Mouse (Mus musculus) large intestine, adult 2 months (tissue): Measurements from ENCODE around the gene Gm20388. TPM values are rescaled to one million over a fixed set of nuclear protein-coding genes. Genes with fewer than 3 reads are reported as not detected.

Experiments
- DNase-seq: peaks from one replicate; pipeline ENCODE4 v3.0.0-alpha.2; 2012; ENCODE audit warnings: low read depth, low spot score
- WGBS: fragments of 180-500 bp; shearing (Covaris S2); methylation state at CpG from one replicate; pipeline ENCODE4 v1.1.7; 2018; 5-methylcytosine and 5-hydroxymethylcytosine counted together
- polyA plus RNA-seq: library from polyadenylated mRNA; depleted of rRNA; stranded (reverse); fragments of >200 nt; gene quantifications from 2 replicates; pipeline ENCODE4 v1.2.3, GENCODE M21; 2012

The Gm20388 gene
- polyA plus RNA-seq, 1 experiment = 31.5 TPM

DNA sequence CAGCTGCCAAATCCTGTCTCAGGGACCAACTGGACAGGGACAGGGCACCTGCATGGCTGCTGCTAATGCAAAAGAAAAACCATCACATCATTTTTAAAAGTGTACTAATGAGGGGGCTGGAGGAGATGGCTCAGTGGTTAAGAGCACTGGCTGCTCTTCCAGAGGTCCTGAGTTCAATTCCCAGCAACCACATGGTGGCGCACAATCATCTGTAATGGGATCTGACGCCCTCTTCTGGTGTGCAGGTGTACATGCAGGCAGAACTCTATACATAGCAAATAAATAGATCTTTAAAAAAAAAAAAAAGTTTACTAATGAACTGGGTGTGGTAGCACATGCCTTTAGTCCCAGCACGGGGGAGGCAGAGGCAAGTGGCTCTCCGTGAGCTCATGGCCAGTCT is 3398.1 kb downstream of the Gm20388 start:
- DNase-seq = no peak
- 65% methylated on average over 4 of the region's 4 CpGs for WGBS

DNA sequence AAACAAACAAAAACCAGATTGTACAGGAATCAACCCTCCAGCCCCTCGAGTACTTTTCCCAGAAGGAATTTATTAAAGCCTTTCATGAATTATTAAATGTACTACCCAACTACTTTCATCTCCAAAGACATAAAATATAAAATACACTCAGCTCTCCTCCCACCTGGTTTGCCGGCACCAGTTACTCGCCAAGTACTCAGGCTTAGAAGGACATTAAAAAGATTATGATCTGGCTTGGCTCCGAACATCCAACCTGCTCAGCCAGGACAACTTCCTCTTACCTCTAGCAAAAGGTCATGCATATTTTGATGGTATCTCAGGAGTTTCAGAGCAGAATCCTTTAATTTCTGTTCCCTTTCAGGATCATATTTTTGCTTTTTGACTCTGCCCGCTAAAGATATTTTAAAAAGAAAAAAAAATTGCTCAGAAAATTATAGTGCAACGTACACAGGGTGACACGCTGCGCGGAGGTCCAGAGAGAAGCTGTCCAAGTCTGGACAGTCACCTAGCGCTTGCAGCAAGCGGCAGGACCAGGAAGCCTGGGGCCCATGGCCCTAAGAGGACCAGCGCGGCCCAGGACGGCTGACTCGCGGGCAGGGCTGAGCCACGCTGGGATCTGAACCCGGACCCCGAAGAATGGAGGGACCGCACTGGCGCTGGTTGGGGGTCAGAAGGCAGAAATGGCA is 3407.3 kb downstream of the Gm20388 start:
- WGBS = 2% methylated on average over 21 of the region's 21 CpGs
- DNase-seq = no peak

DNA sequence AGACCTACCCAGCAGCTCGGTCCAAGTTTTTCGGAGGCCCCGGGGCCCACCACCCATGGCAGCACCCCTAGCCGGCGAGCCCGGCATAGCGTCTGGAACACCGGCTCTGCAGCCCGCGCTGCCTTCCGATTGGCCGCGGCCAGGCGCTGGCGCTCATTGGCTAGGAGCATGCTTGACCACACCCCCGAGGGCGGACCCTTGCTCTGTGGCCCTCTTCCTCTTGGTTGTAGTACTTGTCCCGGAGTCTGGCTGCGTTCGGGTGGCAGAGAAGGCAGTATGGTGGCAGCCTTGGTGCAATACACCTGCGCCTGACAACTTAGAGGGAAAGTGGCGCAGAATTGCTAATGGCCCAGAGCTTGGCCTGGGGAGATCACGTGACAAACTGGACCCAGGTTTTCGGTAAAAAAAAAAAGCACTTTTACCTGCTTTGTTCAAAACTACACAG is 3407.8 kb downstream of the Gm20388 start, which contains the start of gene Fanca:
Gene Fanca (minus strand): TSS at position 110 of the 445 bp plus-strand sequence.
- WGBS = 1% methylated on average over 24 of the region's 24 CpGs
- no peak for DNase-seq

DNA sequence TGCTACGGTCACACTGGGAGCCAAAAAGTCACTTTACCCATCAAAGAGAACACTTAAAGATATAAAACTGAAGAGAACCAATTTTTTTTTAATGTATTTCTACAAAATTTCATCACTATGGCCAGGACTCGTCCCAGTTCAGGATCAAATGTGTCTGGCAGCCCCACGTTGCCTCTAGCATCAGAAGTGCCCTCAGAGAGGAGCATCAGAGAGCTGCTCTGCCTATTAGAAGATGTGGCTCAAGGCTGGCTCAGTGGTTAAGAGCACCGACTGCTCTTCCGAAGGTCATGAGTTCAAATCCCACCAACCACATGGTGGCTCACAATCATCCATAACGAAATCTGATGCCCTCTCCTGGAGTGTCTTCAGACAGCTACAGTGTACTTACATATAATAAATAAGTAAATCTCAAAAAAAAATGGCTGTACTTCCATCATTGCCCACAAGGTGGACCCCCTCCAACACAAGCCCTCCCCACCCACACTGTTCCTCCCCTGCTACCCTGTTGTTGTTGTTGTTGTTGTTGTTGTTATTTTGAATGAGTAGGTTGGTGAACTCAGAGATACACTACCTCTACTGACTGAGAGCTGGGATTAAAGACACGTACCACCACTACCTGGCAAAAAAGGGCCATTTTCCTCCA is 3409.0 kb downstream of the Gm20388 start:
- no peak for DNase-seq
- 32% methylated on average over 7 of the region's 7 CpGs for WGBS

DNA sequence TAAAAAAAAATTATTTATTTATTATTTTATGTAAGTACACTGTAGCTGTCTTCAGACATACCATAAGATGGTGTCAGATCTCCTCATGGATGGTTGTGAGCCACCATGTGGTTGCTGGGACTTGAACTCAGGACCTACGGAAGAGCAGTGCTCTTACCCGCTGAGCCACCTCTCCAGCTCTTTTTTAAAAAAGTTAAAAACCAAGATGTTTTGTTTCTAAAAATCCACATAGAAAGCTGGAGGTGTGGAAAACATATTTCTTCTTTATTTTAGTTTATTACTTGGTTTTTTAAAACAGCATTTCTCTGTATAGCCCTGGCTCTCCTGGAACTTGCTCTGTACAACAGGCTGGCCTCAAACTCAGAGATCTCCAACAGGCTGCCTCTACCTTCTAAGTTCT is 3417.9 kb downstream of the Gm20388 start:
- WGBS = 96% methylated on average over 2 of the region's 2 CpGs
- no peak for DNase-seq

DNA sequence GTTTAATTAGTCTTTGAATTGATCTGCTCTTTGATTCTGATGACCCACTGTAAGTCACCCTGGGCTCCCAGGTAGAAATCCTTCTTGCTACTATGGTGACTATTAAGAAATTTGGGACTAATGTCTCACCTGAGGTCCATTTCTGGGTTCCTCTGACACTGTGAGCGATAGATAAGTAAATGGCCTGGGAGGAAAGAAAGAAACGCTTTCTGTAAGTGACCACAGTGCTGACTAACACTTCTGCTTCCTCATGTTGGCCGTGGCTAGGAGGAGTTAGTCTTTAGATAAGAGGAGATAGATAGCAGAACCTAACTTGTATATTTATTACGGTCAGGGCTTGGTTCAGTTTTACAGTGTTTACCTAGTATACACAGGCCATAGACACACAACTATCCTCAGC is 3418.7 kb downstream of the Gm20388 start:
- no peak for DNase-seq
- 18% methylated on average over 4 of the region's 4 CpGs for WGBS

DNA sequence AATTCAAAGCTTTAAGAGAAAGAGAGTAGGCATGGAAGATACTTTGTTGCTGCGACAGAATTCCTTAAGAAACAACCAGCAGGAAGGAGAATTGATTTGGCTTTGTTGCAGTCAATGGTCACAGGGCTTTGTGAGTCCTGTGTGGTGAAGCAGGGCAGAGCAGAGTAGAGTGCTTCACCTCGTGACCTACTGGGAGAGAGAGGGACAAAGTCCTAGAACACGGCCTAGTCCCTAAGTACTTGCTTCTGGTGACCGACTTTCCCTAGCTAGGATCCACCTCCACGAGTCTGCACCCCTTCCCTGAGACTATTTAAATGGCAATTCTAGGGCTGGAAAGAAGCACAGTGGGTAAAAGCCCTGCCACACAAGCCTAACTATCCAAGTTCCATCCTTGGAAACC is 3419.3 kb downstream of the Gm20388 start:
- no peak for DNase-seq
- WGBS = 50% methylated on average over 5 of the region's 5 CpGs

DNA sequence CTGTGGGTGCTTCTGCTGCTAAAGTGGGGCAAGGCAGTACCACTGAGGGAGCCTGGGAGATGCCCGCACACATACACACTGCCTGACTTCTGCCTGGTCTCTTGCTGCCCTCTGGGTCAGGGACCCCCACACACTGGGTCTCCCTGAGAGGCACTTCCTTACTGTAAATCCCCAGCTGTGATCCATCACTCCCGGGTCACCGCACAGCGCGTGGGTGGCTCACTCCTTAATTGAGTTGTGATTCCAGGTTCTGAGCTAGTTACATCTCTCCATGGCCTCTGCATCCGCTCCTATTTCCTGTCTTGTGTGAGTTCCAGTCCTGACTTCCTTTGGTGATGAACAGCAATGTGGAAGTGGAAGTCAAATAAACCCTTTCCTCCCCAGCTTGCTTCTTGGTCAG is 3420.1 kb downstream of the Gm20388 start:
- WGBS = 81% methylated on average over 6 of the region's 6 CpGs

DNA sequence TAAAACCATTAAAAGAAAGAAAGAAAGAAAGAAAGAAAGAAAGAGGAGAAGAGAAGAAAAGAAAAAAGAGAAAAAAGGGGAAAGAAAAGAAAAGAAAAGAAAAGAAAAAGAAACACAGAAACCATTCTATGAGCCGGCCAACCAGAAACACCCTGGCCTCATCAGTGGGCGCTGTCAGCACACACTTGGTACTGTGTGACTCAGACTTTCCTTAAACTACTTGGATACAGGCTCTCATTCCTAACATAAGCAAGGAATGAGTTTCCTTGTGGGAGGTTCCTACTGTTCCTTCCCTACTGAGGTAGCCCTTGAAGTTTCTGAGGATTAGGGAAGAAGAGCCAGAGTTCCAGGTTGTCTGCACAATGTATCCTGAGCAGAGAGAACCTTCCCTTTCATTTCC is 3420.7 kb downstream of the Gm20388 start:
- 14% methylated on average over 2 of the region's 2 CpGs for WGBS
- DNase-seq = no peak

More for the DNA sequence above, 3420.1 kb downstream of the Gm20388 start:
- no peak for DNase-seq

DNA sequence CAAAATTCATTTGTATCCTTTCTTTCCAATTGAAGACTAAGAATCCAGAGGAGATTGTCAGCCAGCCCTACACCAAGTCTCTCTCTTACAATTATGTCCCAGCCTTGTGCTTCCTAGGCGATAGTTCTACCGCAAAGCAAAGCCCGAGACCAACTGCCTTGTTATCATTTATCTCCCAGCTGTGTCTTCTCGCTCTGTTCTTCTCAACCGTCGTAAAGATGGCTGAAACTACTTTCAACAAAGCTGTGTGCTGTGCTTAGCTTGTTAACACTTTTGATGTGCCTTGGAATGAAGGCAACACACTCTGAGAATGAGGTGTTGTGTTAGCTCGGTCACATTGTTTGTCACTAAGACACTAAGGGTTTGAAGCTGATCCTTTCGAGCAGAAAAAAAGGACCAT is 3421.2 kb downstream of the Gm20388 start:
- no peak for DNase-seq
- WGBS = 36% methylated on average over 8 of the region's 8 CpGs

DNA sequence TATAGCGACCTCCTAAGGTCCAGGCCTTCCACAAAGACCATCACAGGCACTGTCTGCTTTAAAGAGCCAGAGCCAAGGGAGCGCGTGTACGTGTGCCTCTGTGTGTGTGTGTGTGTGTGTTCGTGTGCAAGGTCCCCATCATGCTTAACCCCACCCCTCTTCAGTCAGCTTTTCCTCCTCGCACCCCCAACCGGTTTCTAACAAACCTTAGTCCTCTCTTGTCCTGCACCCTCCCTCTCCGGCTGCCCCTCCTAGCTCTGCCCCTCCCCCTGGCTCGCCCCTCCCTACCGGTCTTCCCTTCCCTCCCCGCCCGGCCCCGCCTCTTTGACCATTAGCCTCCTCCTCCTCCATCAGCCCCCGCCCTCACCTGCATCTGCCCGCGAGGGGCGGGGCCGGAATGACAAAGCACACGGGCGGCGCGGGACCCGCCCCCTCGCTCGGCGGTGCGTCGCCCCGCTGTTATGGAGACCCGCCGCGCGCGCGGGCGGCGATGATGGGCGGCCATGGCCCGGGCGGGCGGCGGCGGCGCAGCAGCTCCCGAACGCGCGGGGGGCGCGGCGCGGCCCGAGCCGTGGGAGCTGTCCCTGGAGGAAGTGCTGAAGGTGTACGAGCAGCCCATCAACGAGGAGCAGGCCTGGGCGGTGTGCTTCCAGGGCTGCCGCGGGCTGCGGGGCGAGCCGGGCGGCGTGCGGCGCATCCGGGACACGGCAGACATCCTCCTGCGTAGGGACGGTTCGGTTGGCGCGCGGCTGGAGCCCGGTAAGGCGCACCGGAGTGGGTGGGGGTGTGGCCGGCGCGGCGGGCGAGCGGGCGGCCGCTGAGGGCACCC is 3421.8 kb downstream of the Gm20388 start, which contains the start of gene Spire2:
Gene Spire2 (plus strand): TSS at position 452 of the 829 bp plus-strand sequence.
- WGBS = under 1% methylated on average over 82 of the region's 85 CpGs
- DNase-seq = no peak

DNA sequence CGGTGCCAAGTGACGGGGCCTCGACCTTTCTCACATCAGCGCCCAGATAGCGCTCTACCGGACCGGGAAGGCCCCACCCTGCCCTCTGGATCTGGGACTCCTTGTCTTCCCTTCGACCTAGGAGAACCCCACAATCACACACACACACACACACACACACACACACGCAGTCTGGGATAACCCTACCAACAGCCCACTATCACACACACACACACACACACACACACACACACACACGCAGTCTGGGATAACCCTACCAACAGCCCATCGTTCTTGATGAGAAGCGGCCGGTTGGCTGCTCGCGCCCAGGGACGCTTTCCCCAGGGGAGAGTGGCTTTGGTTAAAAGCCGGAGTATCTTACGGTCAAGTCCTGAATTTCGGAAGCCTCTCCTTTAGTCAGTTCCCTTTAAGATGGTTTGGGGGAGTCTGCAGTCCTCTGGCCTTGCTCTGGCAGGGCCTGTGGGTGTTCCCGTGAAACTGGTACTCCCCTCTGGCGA is 3422.5 kb downstream of the Gm20388 start:
- 1% methylated on average over 21 of the region's 21 CpGs for WGBS
- DNase-seq = no peak

DNA sequence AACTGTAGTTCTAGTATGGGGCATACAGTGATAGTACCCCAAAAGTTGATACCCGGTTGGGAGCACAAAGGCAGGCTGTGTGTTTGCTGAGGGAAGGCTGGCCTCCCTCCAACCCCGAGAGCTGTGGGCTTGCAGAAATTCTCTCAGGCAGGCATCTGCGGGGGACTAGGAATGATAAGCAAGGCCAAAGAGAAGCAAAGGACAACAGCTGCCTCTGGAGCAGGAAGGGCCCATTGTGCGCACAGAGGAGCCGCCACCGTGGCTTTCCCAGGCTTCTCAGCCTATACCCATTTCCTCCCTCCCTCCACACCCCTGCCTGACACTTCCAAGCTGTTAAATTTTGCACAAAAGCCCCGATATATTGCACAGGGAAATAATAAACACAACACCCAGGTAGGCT is 3423.2 kb downstream of the Gm20388 start:
- WGBS = 5% methylated on average over 7 of the region's 7 CpGs

DNA sequence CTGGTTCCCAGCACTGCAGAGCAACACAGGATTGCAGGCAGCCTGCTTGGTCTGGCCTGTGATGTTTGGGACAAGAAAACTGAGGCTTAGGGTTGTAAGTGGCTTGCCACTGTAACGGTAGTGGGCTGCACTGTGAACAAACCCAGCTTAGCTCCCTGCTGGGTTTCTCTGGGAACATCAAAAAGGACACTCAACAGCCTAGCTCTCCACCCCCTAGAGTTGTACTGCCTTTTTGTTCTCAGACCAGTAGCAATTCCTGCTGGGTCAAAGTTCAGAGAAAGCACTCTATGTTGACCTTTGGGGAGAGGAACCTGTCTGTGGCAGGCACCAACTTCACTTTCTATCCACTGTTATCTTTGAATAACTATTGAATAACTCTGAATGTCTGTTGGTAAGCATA is 3423.8 kb downstream of the Gm20388 start:
- DNase-seq = no peak

More for the DNA sequence above, 3423.2 kb downstream of the Gm20388 start:
- DNase-seq = no peak

DNA sequence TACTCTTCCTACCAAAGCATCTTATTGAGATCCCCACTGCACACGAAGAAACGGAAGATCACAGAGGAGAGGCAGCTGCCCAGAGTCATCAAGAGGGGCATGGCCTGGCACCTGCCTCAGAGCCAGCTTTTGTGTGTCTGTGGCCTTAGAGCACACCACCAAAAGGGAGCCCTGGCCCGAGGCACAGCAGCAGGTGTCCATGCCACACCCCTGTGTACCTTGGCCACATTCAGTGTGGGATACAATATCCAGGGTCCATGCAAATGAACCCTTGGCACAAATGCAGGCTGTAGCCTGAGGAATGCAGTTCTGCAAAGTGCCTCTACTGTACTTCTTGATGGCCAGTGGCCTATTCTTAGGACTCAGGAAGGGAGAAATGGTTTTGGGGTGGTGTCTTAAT is 3426.8 kb downstream of the Gm20388 start:
- no peak for DNase-seq
- 30% methylated on average over 3 of the region's 3 CpGs for WGBS

More for the DNA sequence above, 3423.8 kb downstream of the Gm20388 start:
- WGBS = 6% methylated on average over 1 of the region's 1 CpGs

DNA sequence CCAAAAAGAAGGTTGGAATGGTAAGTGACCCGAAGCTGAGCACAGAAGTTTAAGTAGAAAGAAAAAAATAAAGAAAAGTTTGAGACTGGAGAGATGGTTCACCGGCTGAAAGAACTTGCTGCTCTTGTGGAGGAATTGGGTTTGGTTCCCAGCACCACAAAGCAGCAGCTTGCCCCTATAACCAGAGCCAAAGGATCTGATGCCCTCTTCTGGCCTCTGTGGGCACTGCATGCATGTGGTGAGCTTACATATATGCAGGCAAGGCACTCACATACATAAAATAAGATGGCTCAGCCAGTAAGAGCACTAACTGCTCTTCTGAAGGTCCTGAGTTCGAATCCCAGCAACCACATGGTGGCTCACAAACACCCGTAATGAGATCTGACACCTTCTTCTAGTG is 3429.4 kb downstream of the Gm20388 start:
- WGBS = 97% methylated on average over 4 of the region's 4 CpGs
- no peak for DNase-seq

DNA sequence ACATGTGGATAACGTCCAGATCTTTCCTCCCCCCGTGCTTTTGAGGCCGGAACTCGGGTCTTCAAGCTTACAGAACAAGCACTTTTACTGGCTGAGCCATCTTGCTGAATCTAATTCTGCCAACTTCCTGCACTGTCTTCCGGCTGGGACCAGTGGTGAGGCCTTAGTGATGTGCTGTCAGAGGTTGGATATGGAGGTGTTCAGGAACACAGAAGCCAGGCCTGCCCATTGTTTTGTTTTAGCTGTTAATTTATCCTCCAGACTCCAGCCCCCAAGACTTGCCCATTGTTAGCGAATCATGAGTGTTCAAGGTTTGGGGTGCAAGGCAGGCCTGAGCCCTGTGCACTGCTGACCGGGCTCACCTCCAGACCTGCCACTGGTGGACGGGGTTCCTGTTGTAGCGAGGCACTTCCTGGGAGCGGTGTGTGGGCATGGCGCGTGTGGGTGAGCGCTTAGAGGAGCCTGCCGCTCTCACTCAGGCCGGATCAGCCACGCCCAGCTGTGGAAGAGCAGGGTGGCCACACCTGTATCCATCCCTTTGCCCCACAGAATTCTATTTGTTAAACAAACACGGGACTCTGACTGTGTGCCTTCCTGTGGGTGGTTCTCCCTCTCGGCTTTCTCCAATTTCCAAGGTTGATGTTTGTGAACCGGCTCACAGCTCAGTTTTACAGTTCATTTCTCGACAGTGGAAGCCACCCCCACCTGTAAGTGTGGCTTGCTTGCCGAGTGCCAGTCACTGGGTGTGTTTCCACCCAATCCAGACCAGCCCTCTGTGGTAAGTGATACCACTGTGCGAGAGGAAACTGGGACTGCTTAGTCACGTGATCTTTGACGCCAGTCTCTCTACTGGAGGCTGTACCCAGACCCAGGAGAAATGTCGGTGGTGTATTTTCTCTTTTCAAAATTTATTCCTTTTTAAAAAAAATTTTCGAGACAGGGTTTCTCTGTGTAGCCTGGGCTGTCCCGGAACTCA is 3430.7 kb downstream of the Gm20388 start:
- 38% methylated on average over 27 of the region's 27 CpGs for WGBS
- no peak for DNase-seq

DNA sequence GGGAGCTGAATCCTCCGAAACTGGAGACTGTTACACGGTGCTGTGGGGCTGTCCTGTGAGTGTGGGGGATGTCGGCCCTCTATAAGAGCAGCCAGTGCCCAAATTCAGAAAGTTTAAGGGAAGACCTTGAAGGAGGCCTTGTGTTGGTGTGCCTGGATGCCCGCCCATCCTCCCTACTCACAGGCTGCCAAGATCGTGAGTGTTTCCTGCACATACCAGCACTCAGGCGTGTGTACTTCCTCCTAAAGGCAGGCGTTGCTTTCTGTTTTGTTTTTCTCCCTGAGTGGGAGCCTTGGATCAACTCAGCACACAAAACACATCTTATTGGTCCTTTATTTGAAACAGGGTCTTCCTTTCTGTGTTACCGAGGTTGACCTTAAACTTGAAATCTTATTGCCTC is 3431.6 kb downstream of the Gm20388 start:
- DNase-seq = no peak

DNA sequence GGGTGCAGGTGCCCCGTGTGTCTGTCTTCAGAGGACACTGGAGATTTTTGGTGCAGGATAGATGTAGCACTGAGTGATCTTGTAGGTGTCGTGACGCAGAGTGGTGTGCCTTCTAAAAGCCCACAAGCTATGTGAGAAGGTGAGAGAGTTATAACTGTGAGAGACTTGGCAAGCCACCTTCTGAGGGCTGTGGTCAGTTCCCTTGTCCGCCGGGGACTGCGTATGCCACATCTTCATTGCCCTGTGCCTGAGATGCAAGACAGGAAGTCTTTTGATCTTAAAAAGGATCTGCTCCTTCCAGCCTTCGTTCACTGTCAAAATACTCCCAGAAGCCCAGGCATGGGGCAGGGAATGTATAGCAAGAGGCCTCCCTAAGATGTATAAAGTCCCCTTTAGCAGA is 3432.3 kb downstream of the Gm20388 start:
- 69% methylated on average over 7 of the region's 7 CpGs for WGBS
- no peak for DNase-seq

More for the DNA sequence above, 3431.6 kb downstream of the Gm20388 start:
- WGBS = 44% methylated on average over 8 of the region's 8 CpGs
